Mouse (Mus musculus) hematopoietic stem cell, adult 5-6 weeks (primary cell): ENCODE data around the gene Rab3a. TPM values are rescaled to one million over a fixed set of nuclear protein-coding genes. Genes with fewer than 3 reads are reported as not detected.

ENCODE experiments used
- ATAC-seq, 2 experiments: fragments of 125-278 bp in 1 of 2; replicated peaks in 1 of 2; 2 replicates each; pipeline ENCODE4 v1.8.0; 2016 to 2017; ENCODE audit warnings: inconsistent platforms in 2 of 2, mild to moderate bottlenecking in 2 of 2, moderate number of reproducible peaks in 2 of 2, low read depth in 1 of 2, moderate TSS enrichment in 1 of 2; ENCODE audit not compliant: low FRiP score in 2 of 2, poor library complexity in 2 of 2, severe bottlenecking in 2 of 2, insufficient read depth in 1 of 2, low TSS enrichment in 1 of 2
- total RNA-seq: library from RNA; stranded (forward); fragments of 172-1452, 232-1000 nt; gene quantifications from 2 replicates; pipeline ENCODE4 v1.2.3, GENCODE M21; 2017

Gene Rab3a
- total RNA-seq, 1 experiment from 2014 or later = 3.6 TPM

GRCm38 (mm10) chr8:70754871-70755660 lies 587 bp downstream of the Rab3a start:
- no peak for ATAC-seq

GRCm38 (mm10) chr8:70755661-70756475 lies 1.4 kb downstream of the Rab3a start:
- ATAC-seq = no peak

- no peak for ATAC-seq
These were observed 2.1 kb downstream of the Rab3a start for GRCm38 (mm10) chr8:70756476-70757040.

- ATAC-seq = no peak
These were observed 3.2 kb downstream of the Rab3a start for GRCm38 (mm10) chr8:70757523-70758307.

- ATAC-seq = no peak
These were observed 3.8 kb downstream of the Rab3a start for GRCm38 (mm10) chr8:70758308-70758615.

- no peak for ATAC-seq
These were observed 4.4 kb downstream of the Rab3a start for GRCm38 (mm10) chr8:70758616-70759561.

- ATAC-seq = no peak
These were observed 5.9 kb downstream of the Rab3a start for GRCm38 (mm10) chr8:70760350-70760749.

- ATAC-seq = peak; percentile 87 to 96
These were observed 6.4 kb downstream of the Rab3a start, which contains the start of gene Mpv17l2 for GRCm38 (mm10) chr8:70760775-70761406. TSS of gene Mpv17l2 (minus strand) at chr8:70760946.

GRCm38 (mm10) chr8:70762118-70762517 lies 7.6 kb downstream of the Rab3a start:
- no peak for ATAC-seq

GRCm38 (mm10) chr8:70763354-70763753 lies 8.9 kb downstream of the Rab3a start:
- ATAC-seq = no peak

GRCm38 (mm10) chr8:70764026-70764425 lies 9.5 kb downstream of the Rab3a start:
- ATAC-seq = no peak

- ATAC-seq = no peak
These were observed 10.2 kb downstream of the Rab3a start for GRCm38 (mm10) chr8:70764676-70765075.

- ATAC-seq = no peak
These were observed 10.8 kb downstream of the Rab3a start for GRCm38 (mm10) chr8:70765329-70765728.

GRCm38 (mm10) chr8:70765838-70766570 lies 11.5 kb downstream of the Rab3a start:
- ATAC-seq = peak in 1 of 2 experiments; percentile 5; a peak in 1 of 4 replicates

GRCm38 (mm10) chr8:70766571-70767440 lies 12.3 kb downstream of the Rab3a start:
- peak in 1 of 2 experiments; percentile 23; a peak in 1 of 4 replicates for ATAC-seq
